Mouse (Mus musculus): ENCODE results near the gene Abhd12.

Gene Abhd12

GRCm38 (mm10) chr2:150858724-150859487, 45.6 kb downstream of the Abhd12 start:
- in situ Hi-C loops (cut with MboI, MseI) = no loop called here

- in situ Hi-C loops (cut with MboI, MseI) = no loop called here
Observed at GRCm38 (mm10) chr2:150855186-150855585, 49.4 kb downstream of the Abhd12 start.

GRCm38 (mm10) chr2:150851251-150851650, 53.3 kb downstream of the Abhd12 start:
- in situ Hi-C loops (cut with MboI, MseI) = no loop called here

- in situ Hi-C loops (cut with MboI, MseI) = no loop called here
Observed at GRCm38 (mm10) chr2:150847436-150847995, 57.0 kb downstream of the Abhd12 start.

GRCm38 (mm10) chr2:150844798-150845197, 59.7 kb downstream of the Abhd12 start:
- in situ Hi-C loops (cut with MboI, MseI) = no loop called here

- in situ Hi-C loops (cut with MboI, MseI) = no loop called here
Observed at GRCm38 (mm10) chr2:150842049-150842461, 62.5 kb downstream of the Abhd12 start.

GRCm38 (mm10) chr2:150841109-150841508, 63.4 kb downstream of the Abhd12 start:
- in situ Hi-C loops (cut with MboI, MseI) = no loop called here

- in situ Hi-C loops (cut with MboI, MseI) = no loop called here
Observed at GRCm38 (mm10) chr2:150839686-150840471, 64.7 kb downstream of the Abhd12 start.

GRCm38 (mm10) chr2:150837781-150838180, 66.8 kb downstream of the Abhd12 start:
- in situ Hi-C loops (cut with MboI, MseI) = no loop called here

- in situ Hi-C loops (cut with MboI, MseI) = no loop called here
Observed at GRCm38 (mm10) chr2:150836906-150837305, 67.6 kb downstream of the Abhd12 start.

GRCm38 (mm10) chr2:150835975-150836374, 68.6 kb downstream of the Abhd12 start:
- in situ Hi-C loops (cut with MboI, MseI) = no loop called here

GRCm38 (mm10) chr2:150834616-150835015, 69.9 kb downstream of the Abhd12 start:
- in situ Hi-C loops (cut with MboI, MseI) = no loop called here

- in situ Hi-C loops (cut with MboI, MseI) = no loop called here
Observed at GRCm38 (mm10) chr2:150832029-150832428, 72.5 kb downstream of the Abhd12 start.

GRCm38 (mm10) chr2:150830911-150831441, 73.6 kb downstream of the Abhd12 start:
- in situ Hi-C loops (cut with MboI, MseI) = no loop called here

- in situ Hi-C loops (cut with MboI, MseI) = no loop called here
Observed at GRCm38 (mm10) chr2:150830011-150830410, 74.5 kb downstream of the Abhd12 start.

- in situ Hi-C loops (cut with MboI, MseI) = no loop called here
Observed at GRCm38 (mm10) chr2:150828654-150829053, 75.9 kb downstream of the Abhd12 start.

GRCm38 (mm10) chr2:150828164-150828563, 76.4 kb downstream of the Abhd12 start:
- in situ Hi-C loops (cut with MboI, MseI) = no loop called here

GRCm38 (mm10) chr2:150826426-150826825, 78.1 kb downstream of the Abhd12 start:
- in situ Hi-C loops (cut with MboI, MseI) = no loop called here

GRCm38 (mm10) chr2:150822987-150823386, 81.6 kb downstream of the Abhd12 start:
- in situ Hi-C loops (cut with MboI, MseI) = no loop called here

GRCm38 (mm10) chr2:150820720-150821119, 83.8 kb downstream of the Abhd12 start:
- in situ Hi-C loops (cut with MboI, MseI) = no loop called here

- in situ Hi-C loops (cut with MboI, MseI) = no loop called here
Observed at GRCm38 (mm10) chr2:150818742-150819141, 85.8 kb downstream of the Abhd12 start.

GRCm38 (mm10) chr2:150816676-150817402, 87.7 kb downstream of the Abhd12 start:
- in situ Hi-C loops (cut with MboI, MseI) = no loop called here
